Mouse (Mus musculus) gonadal fat pad, adult 2 months (tissue): ENCODE measurements around the gene Rbm28. TPM values are rescaled to one million over a fixed set of nuclear protein-coding genes. Genes with fewer than 3 reads are reported as not detected.
"Not testable (repeated sequence)": the region's sequence is repeated elsewhere in the genome, so short reads cannot be mapped to it uniquely, and the experiment has no call there.

Experiments used
- DNase-seq: peaks from one replicate; pipeline ENCODE4 v3.0.0-alpha.2; 2012; ENCODE audit warnings: low read depth
- polyA plus RNA-seq: library from polyadenylated mRNA; depleted of rRNA; stranded (reverse); fragments of >200 nt; gene quantifications from 2 replicates; pipeline ENCODE4 v1.2.3, GENCODE M21; 2012

Gene Rbm28
- polyA plus RNA-seq, 1 experiment: 18.1 TPM

- DNase-seq: no peak
These were observed 29.4 kb upstream of the Rbm28 start for GRCm38 (mm10) chr6:29193961-29194750.

- DNase-seq: no peak
These were observed 23.1 kb upstream of the Rbm28 start for GRCm38 (mm10) chr6:29187936-29188335.

- no peak for DNase-seq
These were observed 15.0 kb upstream of the Rbm28 start for GRCm38 (mm10) chr6:29179843-29180242.

GRCm38 (mm10) chr6:29178888-29179658 is 14.3 kb upstream of the Rbm28 start, which contains the start of gene Prrt4:
TSS of gene Prrt4 (minus strand) at chr6:29179584.
- DNase-seq: no peak

- no peak for DNase-seq
These were observed 13.4 kb upstream of the Rbm28 start for GRCm38 (mm10) chr6:29177901-29178879.

- no peak for DNase-seq
These were observed 10.3 kb upstream of the Rbm28 start for GRCm38 (mm10) chr6:29175113-29175512.

GRCm38 (mm10) chr6:29174368-29174767 is 9.6 kb upstream of the Rbm28 start:
- DNase-seq: no peak

GRCm38 (mm10) chr6:29170952-29171388 is 6.2 kb upstream of the Rbm28 start:
- no peak for DNase-seq

- DNase-seq: no peak
These were observed 5.5 kb upstream of the Rbm28 start for GRCm38 (mm10) chr6:29170063-29170921.

GRCm38 (mm10) chr6:29169675-29170062 is 4.9 kb upstream of the Rbm28 start:
- no peak for DNase-seq

GRCm38 (mm10) chr6:29168871-29169270 is 4.1 kb upstream of the Rbm28 start:
- DNase-seq: no peak

GRCm38 (mm10) chr6:29166196-29166595 is 1.4 kb upstream of the Rbm28 start:
- DNase-seq: no peak

GRCm38 (mm10) chr6:29161291-29161690 is 3.5 kb downstream of the Rbm28 start:
- DNase-seq: not testable (repeated sequence)

- no peak for DNase-seq
These were observed 4.0 kb downstream of the Rbm28 start for GRCm38 (mm10) chr6:29160786-29161185.

- DNase-seq: no peak
These were observed 8.5 kb downstream of the Rbm28 start for GRCm38 (mm10) chr6:29156326-29156725.

- DNase-seq: no peak
These were observed 14.8 kb downstream of the Rbm28 start for GRCm38 (mm10) chr6:29150001-29150400.

GRCm38 (mm10) chr6:29147407-29148010 is 17.3 kb downstream of the Rbm28 start:
- no peak for DNase-seq

- no peak for DNase-seq
These were observed 18.2 kb downstream of the Rbm28 start for GRCm38 (mm10) chr6:29146641-29147040.

- DNase-seq: no peak
These were observed 19.1 kb downstream of the Rbm28 start for GRCm38 (mm10) chr6:29145456-29146307.
